Mouse (Mus musculus): ENCODE measurements around the gene Rpl32. TPM values are rescaled to one million over a fixed set of nuclear protein-coding genes. Genes with fewer than 3 reads are reported as not detected.

Rpl32 gene
- polyA plus RNA-seq, 1 experiment from 2014 or later, result 1,104 TPM

GRCm38 (mm10) chr6:115773966-115774413 is 34.6 kb downstream of the Rpl32 start:
- Histone ChIP-seq H3K36me3 (ENCODE audit: control insufficient read depth, insufficient read depth) (no peaks in the 10 kb centered on the region), H3K4me3 (replicated peaks; ENCODE audit: low read length) (peak overlapping the region; percentile 90), H3K27ac (ENCODE audit: low read length) (0 out of 2 replicates have a peak overlapping the region, but pooled peaks have one; percentile 18), H3K27me3 (replicated peaks; ENCODE audit: control insufficient read depth, insufficient read depth, low read length) (no peaks in the 10 kb centered on the region), H3K9me3 (ENCODE audit: control insufficient read depth, low read length) (no peaks in the 10 kb centered on the region), H3K4me1 (replicated peaks; ENCODE audit: control insufficient read depth, insufficient read depth, low read length) (peaks cover 24% of the 10 kb centered on the region), H3K4me2 (ENCODE audit: low read length) (peak overlapping the region; percentile 72), H3K9ac (replicated peaks; ENCODE audit: low read depth, low read length) (peak overlapping the region; percentile 52)
- WGBS, result 1% methylated on average over 12 of the region's 14 CpGs
- peak; percentile 79 for ATAC-seq

GRCm38 (mm10) chr6:115772604-115773003 is 35.9 kb downstream of the Rpl32 start:
- ATAC-seq, result no peak
- WGBS, result 93% methylated on average over 1 of the region's 1 CpGs
- Histone ChIP-seq H3K4me3 (replicated peaks; ENCODE audit: low read length) (no peak overlapping the region), H3K9me3 (ENCODE audit: control insufficient read depth, low read length) (no peaks in the 10 kb centered on the region), H3K27ac (ENCODE audit: low read length) (no peak overlapping the region), H3K4me2 (ENCODE audit: low read length) (no peak overlapping the region), H3K9ac (replicated peaks; ENCODE audit: low read depth, low read length) (no peak overlapping the region), H3K4me1 (replicated peaks; ENCODE audit: control insufficient read depth, insufficient read depth, low read length) (peaks cover 24% of the 10 kb centered on the region), H3K36me3 (ENCODE audit: control insufficient read depth, insufficient read depth) (no peaks in the 10 kb centered on the region), H3K27me3 (replicated peaks; ENCODE audit: control insufficient read depth, insufficient read depth, low read length) (no peaks in the 10 kb centered on the region)

- ATAC-seq, result no peak
- Histone ChIP-seq H3K4me2 (ENCODE audit: low read length) (no peak overlapping the region), H3K36me3 (ENCODE audit: control insufficient read depth, insufficient read depth) (no peaks in the 10 kb centered on the region), H3K4me1 (replicated peaks; ENCODE audit: control insufficient read depth, insufficient read depth, low read length) (peaks cover 24% of the 10 kb centered on the region), H3K9ac (replicated peaks; ENCODE audit: low read depth, low read length) (no peak overlapping the region), H3K4me3 (replicated peaks; ENCODE audit: low read length) (no peak overlapping the region), H3K27me3 (replicated peaks; ENCODE audit: control insufficient read depth, insufficient read depth, low read length) (no peaks in the 10 kb centered on the region), H3K27ac (ENCODE audit: low read length) (no peak overlapping the region), H3K9me3 (ENCODE audit: control insufficient read depth, low read length) (no peaks in the 10 kb centered on the region)
- 82% methylated on average over 6 of the region's 6 CpGs for WGBS
These were observed 36.3 kb downstream of the Rpl32 start for GRCm38 (mm10) chr6:115772201-115772600.

GRCm38 (mm10) chr6:115770852-115771251 is 37.7 kb downstream of the Rpl32 start:
- H3K4me1 ChIP-seq (replicated peaks; ENCODE audit: control insufficient read depth, insufficient read depth, low read length), result peaks cover 13% of the 10 kb centered on the region
- no peak for ATAC-seq

GRCm38 (mm10) chr6:115770059-115770670 is 38.4 kb downstream of the Rpl32 start:
- Histone ChIP-seq H3K4me2 (ENCODE audit: low read length) (no peak overlapping the region), H3K27me3 (replicated peaks; ENCODE audit: control insufficient read depth, insufficient read depth, low read length) (no peaks in the 10 kb centered on the region), H3K4me1 (replicated peaks; ENCODE audit: control insufficient read depth, insufficient read depth, low read length) (peaks cover 7% of the 10 kb centered on the region), H3K9ac (replicated peaks; ENCODE audit: low read depth, low read length) (no peak overlapping the region), H3K27ac (ENCODE audit: low read length) (no peak overlapping the region), H3K36me3 (ENCODE audit: control insufficient read depth, insufficient read depth) (no peaks in the 10 kb centered on the region), H3K4me3 (replicated peaks; ENCODE audit: low read length) (no peak overlapping the region), H3K9me3 (ENCODE audit: control insufficient read depth, low read length) (no peaks in the 10 kb centered on the region)
- ATAC-seq, result no peak
- 86% methylated on average over 20 of the region's 20 CpGs for WGBS

More at GRCm38 (mm10) chr6:115770852-115771251, 37.7 kb downstream of the Rpl32 start:
- Histone ChIP-seq H3K27me3 (replicated peaks; ENCODE audit: control insufficient read depth, insufficient read depth, low read length) (no peaks in the 10 kb centered on the region), H3K9me3 (ENCODE audit: control insufficient read depth, low read length) (no peaks in the 10 kb centered on the region), H3K9ac (replicated peaks; ENCODE audit: low read depth, low read length) (no peak overlapping the region), H3K27ac (ENCODE audit: low read length) (no peak overlapping the region), H3K4me3 (replicated peaks; ENCODE audit: low read length) (no peak overlapping the region), H3K4me2 (ENCODE audit: low read length) (no peak overlapping the region), H3K36me3 (ENCODE audit: control insufficient read depth, insufficient read depth) (no peaks in the 10 kb centered on the region)
- WGBS, result 82% methylated on average over 4 of the region's 4 CpGs

GRCm38 (mm10) chr6:115768207-115768606 is 40.3 kb downstream of the Rpl32 start:
- Histone ChIP-seq H3K27me3 (replicated peaks; ENCODE audit: control insufficient read depth, insufficient read depth, low read length) (no peaks in the 10 kb centered on the region), H3K9me3 (ENCODE audit: control insufficient read depth, low read length) (no peaks in the 10 kb centered on the region), H3K27ac (ENCODE audit: low read length) (no peak overlapping the region), H3K4me3 (replicated peaks; ENCODE audit: low read length) (no peak overlapping the region), H3K9ac (replicated peaks; ENCODE audit: low read depth, low read length) (no peak overlapping the region), H3K4me1 (replicated peaks; ENCODE audit: control insufficient read depth, insufficient read depth, low read length) (peaks cover 7% of the 10 kb centered on the region), H3K36me3 (ENCODE audit: control insufficient read depth, insufficient read depth) (no peaks in the 10 kb centered on the region), H3K4me2 (ENCODE audit: low read length) (no peak overlapping the region)
- 94% methylated on average over 4 of the region's 4 CpGs for WGBS
- ATAC-seq, result no peak

- Histone ChIP-seq H3K27me3 (replicated peaks; ENCODE audit: control insufficient read depth, insufficient read depth, low read length) (no peaks in the 10 kb centered on the region), H3K4me1 (replicated peaks; ENCODE audit: control insufficient read depth, insufficient read depth, low read length) (peaks cover 7% of the 10 kb centered on the region), H3K4me2 (ENCODE audit: low read length) (no peak overlapping the region), H3K36me3 (ENCODE audit: control insufficient read depth, insufficient read depth) (no peaks in the 10 kb centered on the region), H3K27ac (ENCODE audit: low read length) (no peak overlapping the region), H3K4me3 (replicated peaks; ENCODE audit: low read length) (no peak overlapping the region), H3K9me3 (ENCODE audit: control insufficient read depth, low read length) (no peaks in the 10 kb centered on the region), H3K9ac (replicated peaks; ENCODE audit: low read depth, low read length) (no peak overlapping the region)
- no peak for ATAC-seq
- 52% methylated on average over 9 of the region's 9 CpGs for WGBS
These were observed 41.2 kb downstream of the Rpl32 start for GRCm38 (mm10) chr6:115767357-115767756.

GRCm38 (mm10) chr6:115764179-115764578 is 44.4 kb downstream of the Rpl32 start:
- H3K9me3 ChIP-seq (ENCODE audit: control insufficient read depth, low read length), result no peaks in the 10 kb centered on the region
- H3K27ac ChIP-seq (ENCODE audit: low read length), result peak overlapping the region; percentile 66
- peaks cover 11% of the 10 kb centered on the region for H3K4me1 ChIP-seq (replicated peaks; ENCODE audit: control insufficient read depth, insufficient read depth, low read length)
- no peaks in the 10 kb centered on the region for H3K36me3 ChIP-seq (ENCODE audit: control insufficient read depth, insufficient read depth)
- peak; percentile 93 for ATAC-seq
- no peaks in the 10 kb centered on the region for H3K27me3 ChIP-seq (replicated peaks; ENCODE audit: control insufficient read depth, insufficient read depth, low read length)
- H3K9ac ChIP-seq (replicated peaks; ENCODE audit: low read depth, low read length), result peak overlapping the region; percentile 41
- 6% methylated on average over 7 of the region's 7 CpGs for WGBS
- no peak overlapping the region for H3K4me3 ChIP-seq (replicated peaks; ENCODE audit: low read length)
- H3K4me2 ChIP-seq (ENCODE audit: low read length), result peak overlapping the region; percentile 7

- no peaks in the 10 kb centered on the region for H3K36me3 ChIP-seq (ENCODE audit: control insufficient read depth, insufficient read depth)
- H3K27ac ChIP-seq (ENCODE audit: low read length), result no peak within 1 kb of the TSS
- ATAC-seq, result no peak
- H3K4me3 ChIP-seq (replicated peaks; ENCODE audit: low read length), result no peak within 1 kb of the TSS
- H3K4me1 ChIP-seq (replicated peaks; ENCODE audit: control insufficient read depth, insufficient read depth, low read length), result peaks cover 11% of the 10 kb centered on the region
- no peaks in the 10 kb centered on the region for H3K9me3 ChIP-seq (ENCODE audit: control insufficient read depth, low read length)
- whole genome bisulfite sequencing, result under 1% methylated on average over 9 of the region's 9 CpGs
- H3K4me2 ChIP-seq (ENCODE audit: low read length), result no peak within 1 kb of the TSS; the same call in 1 of the 2 replicates
- H3K9ac ChIP-seq (replicated peaks; ENCODE audit: low read depth, low read length), result no peak within 1 kb of the TSS
- no peaks in the 10 kb centered on the region for H3K27me3 ChIP-seq (replicated peaks; ENCODE audit: control insufficient read depth, insufficient read depth, low read length)
These were observed 46.4 kb downstream of the Rpl32 start, which contains the start of gene Tmem40 for GRCm38 (mm10) chr6:115761995-115762756. Tmem40 (minus strand) TSS chr6:115762410.
